Mouse (Mus musculus): ENCODE results near the gene Abca1. TPM values are rescaled to one million over a fixed set of nuclear protein-coding genes. Genes with fewer than 3 reads are reported as not detected.
A peak's percentile ranks its signal among the peaks of the same experiment; 100 is the strongest.

The Abca1 gene
- total and polyA plus RNA-seq, 2 experiments = 21.0 to 65.4 TPM

DNA sequence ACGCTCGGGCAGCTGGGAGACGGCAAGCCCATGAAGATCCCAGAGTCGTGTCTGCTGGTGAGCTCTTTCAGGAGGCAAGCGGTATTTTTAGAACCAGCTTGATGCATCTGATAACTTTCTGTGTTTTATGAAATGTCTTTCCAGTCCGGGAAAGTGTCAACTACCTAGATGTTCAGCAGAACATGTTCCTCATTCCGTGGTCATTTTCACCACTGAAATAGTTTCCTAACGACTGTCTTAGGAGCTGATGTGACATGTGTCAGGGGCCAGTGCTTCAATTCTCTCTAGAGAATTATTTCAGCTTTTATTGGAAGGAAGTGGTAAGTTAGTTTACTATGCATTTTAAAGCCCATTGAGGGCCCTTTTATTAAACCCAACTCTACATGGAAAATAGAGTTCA, 159.5 kb downstream of the Abca1 start:
- Histone ChIP-seq H3K27me3 (ENCODE audit: control insufficient read depth, insufficient read depth, low read length) (no peaks in the 10 kb centered on the region), H3K4me1 (ENCODE audit: control insufficient read depth, insufficient read depth, low read length) (no peaks in the 10 kb centered on the region), H3K79me2 (ENCODE audit: control insufficient read depth, insufficient read depth, low read length) (no peaks in the 10 kb centered on the region), H3K4me3 (ENCODE audit: insufficient read depth, low read depth, low read length) (no peak overlapping the region), H3K9ac (ENCODE audit: low read depth, low read length) (no peak overlapping the region), H3K36me3 (ENCODE audit: control insufficient read depth, insufficient read depth, low read length) (no peaks in the 10 kb centered on the region), H3K27ac (replicated peaks; ENCODE audit: insufficient read depth, low read depth, low read length) (no peak overlapping the region)
- 84% methylated on average over 8 of the region's 8 CpGs for WGBS
- no peak for TF ChIP-seq CTCF (IDR thresholded peaks at IDR 0.05; ENCODE audit: low read depth, low read length)
- TF ChIP-seq POLR2A (IDR thresholded peaks at IDR 0.05; ENCODE audit: extremely low read depth, insufficient read depth, low read length) = no peak
- no peak for DNase-seq (ENCODE audit: extremely low read depth, low read depth, low spot score)

DNA sequence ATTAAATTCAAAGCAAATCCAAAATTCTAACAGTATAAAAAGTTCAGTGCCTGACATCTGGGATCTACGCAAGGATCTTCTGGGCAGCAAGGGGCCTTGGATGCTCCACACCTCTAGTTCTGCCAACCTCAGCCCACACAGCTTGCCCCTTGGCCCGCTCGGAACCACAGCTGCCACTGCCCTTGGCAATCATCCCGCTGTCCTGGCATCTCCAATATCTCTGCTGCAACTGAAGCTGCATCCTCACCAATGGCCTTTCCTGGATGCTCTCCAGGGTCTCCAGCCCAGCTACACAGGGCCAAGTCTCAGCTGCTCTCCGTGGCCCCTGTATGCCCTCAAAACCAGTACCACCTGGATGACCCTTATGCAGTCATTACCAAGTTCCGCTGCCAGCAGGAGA, 160.2 kb downstream of the Abca1 start:
- Histone ChIP-seq H3K27ac (replicated peaks; ENCODE audit: insufficient read depth, low read depth, low read length) (no peak overlapping the region), H3K27me3 (ENCODE audit: control insufficient read depth, insufficient read depth, low read length) (no peaks in the 10 kb centered on the region), H3K4me3 (ENCODE audit: insufficient read depth, low read depth, low read length) (no peak overlapping the region), H3K4me1 (ENCODE audit: control insufficient read depth, insufficient read depth, low read length) (no peaks in the 10 kb centered on the region), H3K79me2 (ENCODE audit: control insufficient read depth, insufficient read depth, low read length) (no peaks in the 10 kb centered on the region), H3K9ac (ENCODE audit: low read depth, low read length) (no peak overlapping the region), H3K36me3 (ENCODE audit: control insufficient read depth, insufficient read depth, low read length) (no peaks in the 10 kb centered on the region)
- TF ChIP-seq CTCF (IDR thresholded peaks at IDR 0.05; ENCODE audit: low read depth, low read length) = no peak
- no peak for TF ChIP-seq POLR2A (IDR thresholded peaks at IDR 0.05; ENCODE audit: extremely low read depth, insufficient read depth, low read length)
- WGBS = 54% methylated on average over 6 of the region's 6 CpGs
- peak; percentile 33 for DNase-seq (ENCODE audit: extremely low read depth, low read depth, low spot score)

DNA sequence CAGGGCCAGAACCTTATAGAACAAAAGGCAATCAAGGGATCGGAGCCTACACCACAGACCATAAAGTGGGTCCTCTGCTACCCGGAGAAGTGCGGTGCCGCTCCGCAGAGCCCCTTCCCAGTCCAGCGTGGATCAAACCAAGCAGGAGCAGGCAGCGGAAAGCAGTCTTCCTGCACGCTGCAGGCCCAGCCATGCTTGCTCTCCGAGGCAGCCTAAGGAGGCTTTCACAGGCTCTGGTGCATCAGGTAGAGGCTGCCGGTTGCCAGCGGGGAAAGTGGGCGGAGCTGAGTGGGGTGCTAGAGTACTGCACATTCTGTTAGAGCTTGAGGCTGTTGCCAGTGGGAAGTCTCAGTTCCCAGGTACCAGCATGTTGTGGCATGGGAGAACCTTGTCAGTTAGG, 170.4 kb downstream of the Abca1 start, which contains the start of gene Nipsnap3a:
TSS of gene Nipsnap3a (plus strand) at position 25 of the 400 bp plus-strand sequence.
- no peak within 1 kb of the TSS for H3K4me3 ChIP-seq (ENCODE audit: insufficient read depth, low read depth, low read length)
- no peak for DNase-seq (ENCODE audit: extremely low read depth, low read depth, low spot score)
- H3K27me3 ChIP-seq (ENCODE audit: control insufficient read depth, insufficient read depth, low read length) = no peaks in the 10 kb centered on the region
- 34% methylated on average over 12 of the region's 12 CpGs for WGBS
- H3K36me3 ChIP-seq (ENCODE audit: control insufficient read depth, insufficient read depth, low read length) = no peaks in the 10 kb centered on the region
- H3K9ac ChIP-seq (ENCODE audit: low read depth, low read length) = no peak within 1 kb of the TSS
- TF ChIP-seq POLR2A (IDR thresholded peaks at IDR 0.05; ENCODE audit: extremely low read depth, insufficient read depth, low read length) (no peak), CTCF (IDR thresholded peaks at IDR 0.05; ENCODE audit: low read depth, low read length) (no peak)
- H3K4me1 ChIP-seq (ENCODE audit: control insufficient read depth, insufficient read depth, low read length) = no peaks in the 10 kb centered on the region
- no peaks in the 10 kb centered on the region for H3K79me2 ChIP-seq (ENCODE audit: control insufficient read depth, insufficient read depth, low read length)
- no peak within 1 kb of the TSS for H3K27ac ChIP-seq (replicated peaks; ENCODE audit: insufficient read depth, low read depth, low read length)

DNA sequence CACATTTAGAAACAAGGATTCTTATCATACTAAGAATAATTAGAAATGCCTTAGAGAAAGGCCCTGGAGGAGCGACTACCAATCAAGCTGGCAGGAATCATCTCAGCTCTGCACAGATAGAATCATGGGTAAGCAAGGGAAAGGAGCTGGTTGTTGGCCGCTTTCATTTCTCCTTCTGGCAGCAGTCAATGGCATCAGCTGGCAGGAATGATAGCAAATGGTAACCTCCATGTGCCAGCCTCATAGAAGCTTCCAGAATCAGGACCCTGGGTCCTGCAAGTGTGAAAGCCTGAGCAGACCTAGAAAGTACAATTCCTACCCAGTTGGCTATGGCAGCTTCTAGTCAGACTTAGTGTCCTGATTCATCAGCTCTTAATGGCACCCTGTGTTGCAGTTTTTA, 173.4 kb downstream of the Abca1 start:
- H3K4me3 ChIP-seq (ENCODE audit: insufficient read depth, low read depth, low read length) = no peak overlapping the region
- WGBS = 83% methylated on average over 2 of the region's 2 CpGs
- H3K4me1 ChIP-seq (ENCODE audit: control insufficient read depth, insufficient read depth, low read length) = no peaks in the 10 kb centered on the region
- no peak overlapping the region for H3K9ac ChIP-seq (ENCODE audit: low read depth, low read length)
- H3K27me3 ChIP-seq (ENCODE audit: control insufficient read depth, insufficient read depth, low read length) = no peaks in the 10 kb centered on the region
- no peak for TF ChIP-seq POLR2A (IDR thresholded peaks at IDR 0.05; ENCODE audit: extremely low read depth, insufficient read depth, low read length)
- no peak for TF ChIP-seq CTCF (IDR thresholded peaks at IDR 0.05; ENCODE audit: low read depth, low read length)
- no peak for DNase-seq (ENCODE audit: extremely low read depth, low read depth, low spot score)
- no peak overlapping the region for H3K27ac ChIP-seq (replicated peaks; ENCODE audit: insufficient read depth, low read depth, low read length)
- no peaks in the 10 kb centered on the region for H3K36me3 ChIP-seq (ENCODE audit: control insufficient read depth, insufficient read depth, low read length)
- no peaks in the 10 kb centered on the region for H3K79me2 ChIP-seq (ENCODE audit: control insufficient read depth, insufficient read depth, low read length)

GRCm38 (mm10) chr4:52985216-52985615, 174.5 kb downstream of the Abca1 start:
- DNase-seq (ENCODE audit: extremely low read depth, low read depth, low spot score) = peak; percentile 36

More at GRCm38 (mm10) chr4:52985216-52985615, 174.5 kb downstream of the Abca1 start:
- WGBS = 50% methylated on average over 2 of the region's 2 CpGs
- Histone ChIP-seq H3K4me1 (ENCODE audit: control insufficient read depth, insufficient read depth, low read length) (no peaks in the 10 kb centered on the region), H3K9ac (ENCODE audit: low read depth, low read length) (no peak overlapping the region), H3K36me3 (ENCODE audit: control insufficient read depth, insufficient read depth, low read length) (no peaks in the 10 kb centered on the region), H3K79me2 (ENCODE audit: control insufficient read depth, insufficient read depth, low read length) (no peaks in the 10 kb centered on the region), H3K4me3 (ENCODE audit: insufficient read depth, low read depth, low read length) (no peak overlapping the region), H3K27me3 (ENCODE audit: control insufficient read depth, insufficient read depth, low read length) (no peaks in the 10 kb centered on the region; the same call in 1 of the 2 replicates), H3K27ac (replicated peaks; ENCODE audit: insufficient read depth, low read depth, low read length) (no peak overlapping the region)
- TF ChIP-seq CTCF (IDR thresholded peaks at IDR 0.05; ENCODE audit: low read depth, low read length) = peak; percentile 12; the same call in 1 of the 2 replicates
- no peak for TF ChIP-seq POLR2A (IDR thresholded peaks at IDR 0.05; ENCODE audit: extremely low read depth, insufficient read depth, low read length)

Other genes starting within 250 kb of the Abca1 start
- gene Olfr272, start 240.7 kb downstream of the Abca1 start, total RNA-seq (2014; rRNA removed) = not detected in 2 replicates
- gene Olfr272, start 240.7 kb downstream of the Abca1 start, polyA plus RNA-seq (2012; rRNA removed) = not detected in 2 replicates
- not detected in 2 replicates for gene Olfr270, start 195.3 kb downstream of the Abca1 start, total RNA-seq (2014; rRNA removed)
- gene Olfr270, start 195.3 kb downstream of the Abca1 start, polyA plus RNA-seq (2012; rRNA removed) = not detected in 2 replicates
- gene Nipsnap3a, start 170.6 kb downstream of the Abca1 start, total RNA-seq (2014; rRNA removed) = not detected in 2 replicates
- gene Nipsnap3a, start 170.6 kb downstream of the Abca1 start, polyA plus RNA-seq (2012; rRNA removed) = not detected in 2 replicates
- gene Nipsnap3b, start 148.0 kb downstream of the Abca1 start, total RNA-seq (2014; rRNA removed) = 91.3 and 95.4 TPM in 2 replicates
- gene Nipsnap3b, start 148.0 kb downstream of the Abca1 start, polyA plus RNA-seq (2012; rRNA removed) = 87.1 and 89.7 TPM in 2 replicates